Mouse (Mus musculus) fibroblast of lung, adult 2 months (primary cell): ENCODE measurements around the gene Timm10.
A peak's percentile ranks its signal among the peaks of the same experiment; 100 is the strongest.

Experiments used
- DNase-seq: peaks from one replicate; pipeline ENCODE4 v3.0.0-alpha.2; 2011; ENCODE audit warnings: low read depth

Timm10 gene

DNA sequence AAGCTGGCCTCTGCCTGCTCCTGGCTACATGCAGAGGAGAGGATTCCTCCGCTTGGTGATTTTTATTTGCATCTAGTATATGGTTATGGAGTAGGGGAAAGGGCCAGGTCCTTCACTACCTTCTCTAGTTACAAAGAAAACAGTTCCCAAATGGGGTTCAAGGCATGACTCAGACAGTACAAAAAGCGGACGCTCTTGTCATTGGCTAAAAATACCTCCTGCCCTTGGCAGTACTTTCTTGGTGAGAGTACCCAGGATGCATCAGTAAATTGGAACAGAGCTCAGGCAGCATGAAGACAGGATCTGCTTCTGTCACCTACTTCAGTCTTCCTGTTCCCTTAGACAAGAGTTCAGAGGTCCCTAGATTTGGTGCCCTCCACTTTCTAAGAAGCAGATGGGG lies 6.9 kb upstream of the Timm10 start:
- no peak for DNase-seq

DNA sequence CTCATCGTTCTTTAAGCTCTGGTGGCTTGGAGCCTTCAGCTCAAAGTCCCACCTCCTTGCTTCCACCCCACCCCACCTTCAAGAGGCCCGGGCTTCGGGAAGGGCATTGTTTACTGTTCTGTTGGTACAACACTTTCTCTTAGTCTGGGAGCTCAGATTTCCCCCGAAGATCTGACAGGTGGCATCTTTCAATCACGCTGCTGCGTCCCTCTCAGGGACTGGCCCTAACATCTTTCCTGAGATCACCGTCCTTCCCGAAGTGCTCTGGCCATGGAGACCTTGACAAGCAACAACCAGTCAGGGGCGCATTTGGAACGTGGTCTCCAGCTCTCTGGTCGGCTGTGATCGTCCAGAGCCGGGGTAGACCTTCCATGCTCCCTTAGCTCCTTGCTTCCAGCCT lies 4.2 kb upstream of the Timm10 start, which contains the start of gene Smtnl1:
Gene Smtnl1 (minus strand): TSS at position 101 of the 400 bp plus-strand sequence.
- no peak for DNase-seq

DNA sequence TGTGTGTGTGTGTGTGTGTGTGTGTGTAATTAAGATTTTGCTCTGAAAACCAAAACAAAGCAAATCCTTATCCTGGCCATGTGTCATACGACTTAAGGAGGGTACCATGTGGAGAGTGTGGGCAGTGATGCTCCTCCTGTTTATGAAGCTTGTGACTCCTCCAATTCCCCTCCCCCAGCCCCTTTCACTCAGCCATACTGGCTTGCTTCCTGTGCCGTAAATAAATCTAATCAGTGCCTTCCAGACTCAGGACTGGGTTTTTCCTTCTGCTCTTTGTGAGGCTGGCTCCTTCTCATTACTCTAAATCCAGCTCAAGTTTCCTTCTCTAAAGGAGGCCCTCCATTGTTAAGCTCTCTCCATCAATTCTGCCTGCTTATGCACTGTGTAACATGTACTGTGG lies 3.6 kb upstream of the Timm10 start:
- no peak for DNase-seq

DNA sequence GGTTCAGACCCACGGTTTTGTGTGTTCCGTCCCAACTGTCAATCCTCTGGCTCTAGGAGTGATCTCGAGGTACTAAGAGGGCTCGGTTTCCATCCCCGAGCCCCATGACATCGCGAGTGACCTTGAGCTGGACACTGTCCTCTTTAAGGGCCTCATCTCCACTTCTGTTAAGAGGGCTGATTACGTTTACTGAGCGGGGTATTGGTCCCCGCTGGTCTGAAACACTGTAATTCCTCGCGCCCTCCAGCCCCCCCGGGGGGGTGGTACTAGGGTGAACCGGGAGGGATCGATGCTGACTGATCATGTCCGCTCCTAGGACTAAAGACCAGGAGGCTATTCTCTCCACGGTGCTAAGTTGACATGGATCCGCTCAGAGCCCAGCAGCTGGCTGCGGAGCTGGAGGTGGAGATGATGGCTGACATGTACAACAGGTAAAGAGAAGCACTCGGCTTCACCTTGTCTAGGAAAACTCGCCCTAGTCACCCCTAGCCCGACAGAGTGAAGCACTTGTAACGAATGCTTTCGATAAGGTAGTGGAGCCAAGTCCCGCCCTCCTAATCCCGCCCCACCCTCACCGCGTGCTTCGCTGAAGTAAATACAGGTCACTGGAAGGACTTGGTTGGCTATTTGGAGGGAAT lies 605 bp downstream of the Timm10 start:
- no peak for DNase-seq

DNA sequence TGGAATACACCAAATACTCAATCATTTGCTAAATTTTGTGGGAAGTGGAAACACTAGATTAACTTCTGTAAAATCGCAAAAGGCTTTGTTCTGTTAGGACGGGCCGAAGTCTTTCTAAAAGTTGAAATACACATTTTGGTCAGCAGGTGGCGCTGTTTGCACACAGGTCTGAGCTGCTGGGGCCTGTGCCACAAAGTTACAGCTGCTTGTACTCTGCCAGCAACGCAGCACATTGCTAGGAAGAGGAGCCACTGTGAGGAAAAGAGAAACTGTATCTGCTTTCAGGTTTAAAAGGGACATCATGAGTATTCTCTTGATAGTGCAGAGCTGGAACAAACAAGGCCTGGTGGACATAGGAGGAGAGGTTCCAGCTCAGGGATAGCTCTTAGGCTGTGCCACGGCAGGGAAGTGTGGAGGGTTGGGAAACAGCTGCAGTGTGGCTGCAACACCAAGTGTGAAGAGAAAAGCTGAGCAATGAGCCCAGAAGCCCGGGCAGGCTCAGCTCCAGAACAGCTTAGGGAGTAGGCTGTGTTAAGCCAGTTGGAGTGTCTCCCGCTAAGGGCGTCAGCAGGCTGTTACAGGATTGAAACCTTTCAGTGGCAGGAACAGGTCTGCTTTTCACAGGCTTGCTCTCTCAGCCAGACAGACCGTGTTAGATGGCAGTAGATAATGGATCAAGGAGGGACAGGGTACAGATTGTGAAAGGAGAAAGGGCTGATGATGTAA lies 5.0 kb downstream of the Timm10 start:
- DNase-seq: peak; percentile 64

DNA sequence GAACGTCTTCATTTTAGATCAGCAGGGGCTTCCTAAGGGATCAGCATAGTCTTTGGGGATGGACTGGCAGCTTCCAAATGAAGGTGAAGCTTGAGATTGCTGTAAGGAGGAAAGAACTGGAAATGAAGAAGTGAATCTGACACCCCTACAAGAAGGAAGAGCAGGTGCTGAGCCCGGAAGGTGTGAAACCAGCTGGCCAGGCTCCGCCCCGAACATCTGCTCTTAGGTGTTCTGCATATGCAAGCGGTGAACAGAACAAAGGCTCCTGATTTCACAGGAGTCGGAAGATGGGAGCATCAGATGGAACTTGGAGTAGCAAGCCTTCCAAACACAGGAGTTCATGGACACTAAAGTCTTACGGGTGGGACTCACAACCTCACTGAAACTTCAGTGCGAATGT lies 10.3 kb downstream of the Timm10 start:
- no peak for DNase-seq

DNA sequence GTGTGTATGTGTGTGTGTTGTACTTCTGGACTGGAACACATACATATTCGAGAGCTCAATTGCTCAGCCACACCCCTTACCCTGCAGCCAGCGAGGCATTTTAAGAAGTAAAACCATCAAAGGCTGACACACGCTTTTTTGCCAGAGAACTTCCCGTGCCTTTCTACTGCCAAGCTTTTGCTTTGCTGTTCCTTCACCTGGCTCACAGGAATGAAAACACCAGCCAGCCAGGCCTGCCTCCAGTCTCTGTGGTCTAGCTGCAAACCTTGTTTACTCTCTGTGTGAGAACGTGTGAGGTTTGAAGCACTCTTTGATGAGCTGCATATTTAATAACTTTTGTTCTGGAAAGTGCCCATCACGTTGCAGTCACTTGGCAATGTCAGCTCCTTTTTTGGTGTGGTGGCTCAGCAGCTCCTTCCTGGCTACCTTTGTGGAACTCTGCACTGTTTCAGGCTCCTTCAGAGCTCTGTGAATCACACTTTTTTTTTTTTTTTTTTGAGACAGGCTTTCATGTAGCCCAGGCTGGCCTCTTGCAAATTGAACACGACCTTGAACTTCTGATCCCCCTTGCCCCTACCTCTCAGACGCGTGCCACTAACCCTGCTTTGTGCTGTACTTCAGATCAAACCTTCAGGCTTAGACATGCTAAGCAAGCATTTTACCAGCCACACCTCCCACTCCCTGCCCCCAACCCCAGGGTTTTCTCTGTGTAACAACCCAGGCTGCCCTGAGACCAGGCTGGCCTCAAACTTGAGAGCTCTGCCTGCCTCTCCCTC lies 11.2 kb downstream of the Timm10 start:
- DNase-seq: no peak

DNA sequence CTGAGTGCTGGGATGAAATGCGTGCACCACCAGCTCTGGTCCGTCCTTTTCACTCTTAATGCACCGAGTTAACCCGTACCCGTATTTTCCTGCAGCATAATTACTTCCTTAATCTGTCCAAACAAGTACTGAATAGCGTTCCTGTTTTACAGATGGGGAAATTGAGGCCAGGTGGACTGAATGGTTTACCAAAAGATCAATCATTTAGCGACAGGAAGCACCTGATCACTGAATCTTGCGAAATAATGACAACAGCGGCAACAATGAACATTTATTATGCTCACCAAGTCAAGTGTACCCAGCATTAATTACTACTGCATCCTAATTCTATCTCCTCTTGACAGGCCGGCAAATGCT lies 11.8 kb downstream of the Timm10 start, which contains the start of gene Slc43a1:
Gene Slc43a1 (plus strand): TSS at position 258 of the 357 bp plus-strand sequence.
- DNase-seq: no peak

DNA sequence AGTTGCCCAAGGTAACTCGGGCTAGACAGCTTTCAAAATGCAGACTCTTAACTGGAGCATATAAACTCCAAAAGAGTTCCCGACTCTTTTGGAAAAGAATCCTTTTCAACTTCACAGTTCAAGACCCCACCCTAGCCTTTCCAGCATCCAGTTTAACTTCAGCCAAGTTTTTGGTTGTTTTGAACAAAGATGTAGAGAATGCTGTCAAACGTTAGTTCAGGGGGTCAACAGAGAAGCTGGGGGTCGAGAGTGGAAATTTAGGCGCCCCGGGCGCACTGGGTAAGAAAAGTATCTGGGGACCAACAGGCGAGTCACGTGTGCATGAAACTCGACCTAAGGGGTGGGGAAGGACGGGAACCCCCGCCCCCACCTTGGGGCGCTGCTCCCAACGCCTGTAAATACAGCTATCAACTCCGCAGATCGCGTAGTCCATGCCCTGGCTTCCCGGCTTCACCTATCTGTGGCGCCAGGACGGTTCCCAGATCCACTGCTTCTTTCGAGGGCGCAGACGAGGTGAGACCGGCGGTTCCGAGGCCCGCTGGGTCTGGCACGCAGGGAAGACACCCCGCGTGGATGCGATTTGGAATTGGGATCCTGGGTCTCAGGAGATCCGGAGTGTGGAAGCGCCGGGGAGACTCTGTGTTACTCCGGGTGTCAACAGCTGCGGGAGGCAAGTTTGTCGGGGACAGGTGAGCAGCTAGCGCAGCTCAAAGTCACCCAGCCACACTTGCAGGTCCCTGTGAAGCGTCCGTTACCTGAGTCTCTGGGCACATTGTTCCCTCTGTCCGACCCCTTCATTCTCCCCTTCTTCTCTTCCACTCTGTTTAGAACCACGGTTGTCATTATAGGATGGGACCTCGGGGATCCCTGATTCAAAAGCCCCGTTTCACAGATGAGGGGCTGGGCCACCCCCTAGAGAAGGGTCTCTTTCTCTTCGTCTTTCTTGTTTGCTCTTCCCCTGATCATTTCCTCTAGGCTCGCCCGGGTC lies 12.5 kb downstream of the Timm10 start:
- no peak for DNase-seq

DNA sequence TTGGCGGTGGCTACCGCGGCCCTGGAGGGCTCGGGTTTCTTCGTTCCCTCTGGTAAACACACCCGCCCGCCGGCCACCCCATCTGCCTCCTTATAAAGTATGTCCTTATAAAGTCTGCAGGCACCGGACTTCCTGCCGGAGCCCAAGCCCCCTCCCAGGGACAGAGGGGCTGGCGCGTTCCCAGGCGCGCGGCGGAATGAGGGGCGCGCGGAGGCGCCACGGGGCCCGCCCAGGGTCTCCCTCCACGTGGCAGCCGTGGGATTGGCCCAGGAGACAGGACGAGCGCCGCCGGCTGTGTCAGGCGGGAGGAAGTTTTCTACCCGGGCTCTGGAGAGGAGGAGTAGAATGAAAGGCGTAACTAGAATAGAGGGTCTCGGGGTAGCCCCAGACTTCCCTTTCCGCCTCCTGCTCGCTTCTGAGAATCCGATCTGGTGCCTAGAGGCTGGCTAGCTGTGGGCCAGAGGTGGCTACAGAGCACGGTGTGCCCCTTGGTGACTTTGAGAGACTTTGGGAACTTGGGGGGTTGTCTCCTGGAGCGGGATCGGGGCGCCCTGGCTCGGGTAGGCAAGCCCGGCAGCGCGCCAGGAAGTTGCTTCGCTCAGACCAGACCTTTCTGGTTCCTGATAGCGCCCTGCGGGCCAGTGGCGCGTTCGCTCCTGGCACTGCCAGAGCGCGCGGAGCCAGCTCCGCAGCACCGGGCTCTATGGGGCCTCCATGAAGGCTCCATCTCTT lies 13.4 kb downstream of the Timm10 start:
- no peak for DNase-seq

DNA sequence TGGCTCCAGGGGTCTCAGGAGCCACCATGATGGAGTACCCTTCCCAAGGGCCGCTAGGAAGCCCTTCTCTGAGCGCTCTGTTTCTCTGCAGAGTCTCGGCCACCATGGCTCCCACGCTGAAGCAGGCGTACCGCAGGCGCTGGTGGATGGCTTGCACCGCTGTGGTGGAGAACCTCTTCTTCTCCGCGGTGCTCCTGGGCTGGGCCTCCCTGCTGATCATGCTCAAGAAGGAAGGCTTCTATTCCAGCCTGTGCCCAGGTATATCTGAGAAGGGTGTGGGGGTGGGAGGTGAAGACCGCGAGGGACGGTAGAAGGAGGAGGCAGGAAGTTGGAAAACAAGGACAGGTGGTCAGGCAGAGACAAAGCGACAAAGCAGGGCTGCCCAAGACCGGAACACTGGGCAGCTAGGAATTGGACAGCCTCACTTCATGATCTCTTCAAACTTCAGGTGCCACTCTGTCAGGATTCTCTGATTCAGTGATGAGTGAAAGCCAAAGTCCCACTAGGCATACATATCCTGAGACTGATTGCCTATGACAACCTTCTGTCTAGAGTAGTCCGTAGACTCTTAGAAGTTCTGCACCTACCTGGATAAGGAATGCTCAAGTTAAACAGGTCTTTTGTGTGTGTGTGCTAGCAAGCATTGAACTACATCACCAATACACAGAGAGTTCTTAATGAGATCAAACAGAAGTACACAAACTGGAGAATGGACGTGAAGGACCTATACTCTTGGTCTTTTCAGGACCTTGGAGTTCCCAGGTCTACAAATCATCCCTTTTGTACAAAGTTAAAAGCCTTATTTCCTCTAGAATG lies 14.2 kb downstream of the Timm10 start:
- DNase-seq: no peak

DNA sequence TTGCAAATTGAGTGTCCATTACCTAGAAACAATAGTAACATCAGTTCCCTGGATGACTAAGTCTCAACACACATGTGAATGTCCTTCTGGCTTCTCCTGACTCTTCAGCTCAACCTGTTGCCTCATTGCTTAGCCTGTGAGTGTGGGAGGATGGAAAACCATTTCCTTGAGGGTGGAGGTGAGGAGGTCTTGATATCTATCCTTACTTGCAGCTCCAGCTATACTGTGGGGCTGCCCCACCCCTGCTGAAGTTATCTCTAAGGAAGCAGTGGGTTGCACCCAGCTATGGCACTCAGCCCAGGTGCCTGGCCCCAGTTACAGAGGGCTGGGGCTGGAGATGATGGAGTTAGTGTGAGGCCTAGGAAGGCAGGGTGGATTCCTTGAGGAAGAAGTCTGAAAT lies 15.1 kb downstream of the Timm10 start:
- DNase-seq: no peak

DNA sequence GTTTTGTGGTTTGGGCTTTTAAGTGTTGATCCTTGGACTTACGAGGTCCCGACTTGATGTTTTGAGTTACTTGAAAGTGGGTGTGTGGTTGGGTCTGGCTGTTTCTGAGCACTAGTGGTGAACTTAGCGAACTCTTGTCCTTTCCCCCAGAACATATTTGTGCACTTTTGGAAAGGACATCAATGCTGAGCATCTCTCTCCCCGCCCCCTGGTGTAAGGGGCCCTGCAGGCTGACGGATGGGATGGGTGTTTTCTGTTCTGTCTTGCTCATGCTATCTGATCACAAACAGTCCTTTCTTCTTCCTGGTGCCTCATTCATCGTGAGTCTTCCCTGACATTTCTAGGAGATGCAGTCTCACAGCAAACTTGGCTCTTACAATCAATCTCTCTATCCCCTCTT lies 16.9 kb downstream of the Timm10 start:
- no peak for DNase-seq

DNA sequence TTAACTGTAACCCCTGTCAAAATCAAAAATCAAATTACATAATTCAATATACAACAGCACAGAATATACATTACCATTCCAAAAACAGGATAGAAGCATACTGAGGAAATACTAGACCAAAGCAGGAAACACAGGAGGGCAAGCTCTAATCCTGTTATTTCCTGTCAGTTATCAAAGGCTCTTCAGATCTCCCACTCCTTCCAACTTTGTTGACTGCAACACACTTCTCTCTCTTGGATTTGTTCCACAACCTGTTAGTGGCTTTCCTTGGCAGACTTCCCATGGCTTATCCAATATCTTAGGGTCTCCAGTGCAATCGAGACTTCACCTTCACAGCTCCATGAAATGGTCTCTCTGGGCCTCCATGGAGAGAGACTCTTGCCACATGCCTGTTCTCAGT lies 18.4 kb downstream of the Timm10 start:
- no peak for DNase-seq

DNA sequence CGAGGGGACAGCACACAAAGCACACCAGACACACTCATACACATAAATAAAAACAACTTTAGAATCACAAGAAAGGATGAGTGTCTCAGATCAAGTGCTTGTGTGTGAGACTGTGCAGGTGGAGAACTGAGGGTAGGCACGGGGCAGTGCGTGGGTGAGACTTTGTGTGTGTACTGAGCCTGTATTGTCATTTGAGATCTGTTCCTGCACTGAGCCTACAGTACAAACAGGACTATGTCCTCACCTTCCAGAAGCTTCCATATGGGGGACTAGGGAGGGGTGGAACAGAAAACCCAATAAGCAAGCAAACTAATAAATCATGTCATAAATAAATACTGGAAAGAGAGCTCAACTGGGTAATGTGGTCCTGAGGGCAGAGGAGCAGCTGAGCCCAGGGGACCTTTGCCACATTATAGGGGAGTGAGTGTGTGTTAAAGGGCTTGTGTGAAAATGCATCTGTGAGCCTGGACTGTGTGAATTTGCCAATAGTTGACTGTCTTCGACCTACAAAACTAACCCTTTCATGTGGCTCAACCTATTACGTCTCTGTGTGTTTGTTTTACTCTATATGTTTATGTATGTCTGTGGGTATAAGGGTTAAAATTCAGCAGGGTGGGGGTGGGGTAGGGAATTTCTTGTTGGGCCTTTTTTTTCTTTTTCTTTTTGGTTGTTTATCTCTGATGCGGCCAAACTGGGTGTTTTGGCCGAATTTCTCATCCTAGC lies 23.8 kb downstream of the Timm10 start:
- DNase-seq: no peak

DNA sequence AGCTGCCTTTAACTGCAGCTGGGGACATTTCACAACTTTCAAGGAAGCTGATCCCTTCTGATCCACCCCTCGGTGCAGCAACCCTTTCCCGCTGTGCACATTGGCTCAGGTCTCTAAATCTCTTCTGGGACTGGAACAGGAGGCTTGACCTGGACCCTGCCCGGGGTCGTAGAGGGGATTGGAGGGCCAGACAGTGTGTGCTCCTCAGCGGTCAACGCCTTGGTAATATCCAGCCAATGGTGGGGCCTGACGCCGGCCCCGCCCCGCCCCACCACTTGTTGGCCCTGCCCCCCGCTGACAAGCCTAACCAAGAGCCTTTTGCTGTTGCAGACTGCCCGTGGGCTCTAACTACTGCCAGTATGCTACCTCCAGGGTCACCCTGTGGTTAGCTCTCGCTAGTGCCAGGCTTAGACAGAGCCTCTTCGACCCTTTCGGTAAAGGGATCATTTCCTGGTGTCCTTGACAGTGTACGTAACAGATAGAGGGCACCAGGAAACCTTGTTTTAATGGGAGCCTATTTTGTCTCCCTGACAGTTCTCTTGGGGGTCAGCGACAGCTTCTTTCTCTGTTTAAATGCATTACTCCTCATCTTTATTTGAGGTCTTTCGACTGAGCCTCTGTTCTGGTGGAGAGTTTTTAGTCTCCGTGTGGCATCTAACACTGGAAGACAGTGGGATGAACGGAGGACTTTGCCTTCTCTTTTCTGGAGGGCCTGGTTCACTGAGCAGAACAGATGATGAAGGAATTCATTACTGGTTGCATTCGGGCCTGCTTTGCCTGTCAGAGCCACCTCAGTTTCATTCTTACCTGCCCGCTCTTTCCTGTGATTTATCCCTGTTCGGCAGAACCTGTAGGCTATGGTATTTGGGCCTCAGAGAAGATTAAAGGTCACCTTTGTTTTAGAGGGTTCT lies 24.6 kb downstream of the Timm10 start:
- no peak for DNase-seq

DNA sequence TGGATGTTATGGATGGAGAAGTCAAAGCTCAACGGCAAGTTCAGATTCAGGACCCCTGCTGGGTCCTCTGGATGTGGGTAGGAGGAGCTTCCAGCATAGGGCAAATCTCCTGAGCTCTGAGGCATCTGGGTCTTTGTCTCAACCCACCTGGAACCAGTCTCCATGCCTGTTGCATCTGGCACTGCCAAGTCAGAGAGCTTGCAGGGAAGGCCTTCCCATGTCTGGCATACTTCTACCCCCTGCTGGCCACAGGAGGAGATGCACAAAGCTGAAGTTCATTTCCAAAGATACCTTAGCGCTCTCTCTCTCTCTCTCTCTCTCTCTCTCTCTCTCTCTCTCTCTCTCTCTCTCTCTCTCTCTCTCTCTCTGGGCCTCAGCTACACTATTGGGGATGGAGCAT lies 28.9 kb downstream of the Timm10 start:
- DNase-seq: no peak

DNA sequence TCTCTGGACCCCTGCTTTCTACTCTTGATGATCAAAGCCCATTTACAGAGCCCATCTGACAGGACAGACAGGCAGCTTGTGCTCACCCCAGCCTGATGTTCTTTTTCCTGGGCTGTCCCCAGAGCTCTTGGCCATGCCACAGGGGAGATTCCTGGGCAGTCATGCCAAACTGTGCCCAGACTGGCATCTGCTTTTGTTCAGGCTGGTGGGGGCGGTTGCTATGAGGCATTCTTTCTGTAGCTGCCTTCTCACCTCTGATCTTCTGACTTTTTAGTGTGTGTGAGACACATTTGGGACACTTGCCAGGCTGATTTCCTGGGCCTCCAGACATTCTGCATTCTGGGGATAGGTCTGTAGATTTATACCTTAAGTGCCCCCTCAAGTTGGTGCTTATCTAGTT lies 31.8 kb downstream of the Timm10 start:
- DNase-seq: no peak
